Mouse (Mus musculus) spleen, adult 12 weeks (tissue): Measurements from ENCODE around the gene Nlrp10.

ENCODE experiments used
- DNase-seq: peaks from one replicate; pipeline ENCODE4 v3.0.0; 2022; ENCODE audit warnings: low spot score

Gene Nlrp10

GRCm38 (mm10) chr7:108929726-108930393, at the start of gene Nlrp10:
Gene Nlrp10 (minus strand): TSS chr7:108930178.
- no peak for DNase-seq

- no peak for DNase-seq
Observed at GRCm38 (mm10) chr7:108972273-108972672, 42.3 kb upstream of the Nlrp10 start.

DNA sequence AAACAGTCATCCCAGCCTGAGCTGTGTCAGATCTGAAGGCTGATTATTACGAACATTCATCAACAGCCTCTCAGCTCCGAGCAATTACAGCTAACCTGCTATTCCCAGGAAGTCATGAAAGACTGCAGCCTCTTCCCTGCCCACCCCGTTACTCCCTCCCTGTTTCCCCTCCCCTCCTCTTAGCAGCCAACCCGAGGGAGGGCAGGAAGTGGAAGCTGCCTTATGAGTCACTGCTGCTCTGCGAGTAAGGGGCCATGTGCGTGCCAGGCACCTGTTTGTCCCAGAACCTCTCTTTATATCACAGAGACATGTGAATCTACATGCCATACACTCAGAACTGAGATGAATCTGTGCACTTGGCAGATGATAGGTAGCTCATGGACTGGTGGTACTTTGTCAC, 38.2 kb upstream of the Nlrp10 start:
- DNase-seq, result no peak

GRCm38 (mm10) chr7:108966742-108967362, 36.9 kb upstream of the Nlrp10 start:
- DNase-seq, result no peak

DNA sequence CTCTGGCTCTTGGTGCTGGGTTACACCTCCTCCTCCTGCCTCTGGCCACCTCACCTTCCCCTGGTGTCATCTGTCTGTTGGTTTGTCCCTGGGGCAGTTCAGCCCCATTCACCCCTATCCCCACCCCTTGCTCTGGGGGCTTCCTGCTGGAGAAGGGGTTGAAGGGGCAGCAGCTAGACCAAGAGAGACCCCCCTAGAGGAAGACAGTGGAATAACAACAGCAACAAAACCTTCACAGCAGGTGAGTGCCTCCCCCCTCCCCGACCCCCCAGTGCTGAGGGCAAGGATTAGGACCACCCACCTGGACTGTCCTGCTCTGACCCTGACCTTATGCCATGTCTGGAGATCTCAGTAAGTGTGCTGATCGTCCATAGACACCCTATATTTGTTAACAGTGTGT, 36.0 kb upstream of the Nlrp10 start:
- DNase-seq, result no peak

- DNase-seq, result no peak
Observed at GRCm38 (mm10) chr7:108957734-108958133, 27.8 kb upstream of the Nlrp10 start.

DNA sequence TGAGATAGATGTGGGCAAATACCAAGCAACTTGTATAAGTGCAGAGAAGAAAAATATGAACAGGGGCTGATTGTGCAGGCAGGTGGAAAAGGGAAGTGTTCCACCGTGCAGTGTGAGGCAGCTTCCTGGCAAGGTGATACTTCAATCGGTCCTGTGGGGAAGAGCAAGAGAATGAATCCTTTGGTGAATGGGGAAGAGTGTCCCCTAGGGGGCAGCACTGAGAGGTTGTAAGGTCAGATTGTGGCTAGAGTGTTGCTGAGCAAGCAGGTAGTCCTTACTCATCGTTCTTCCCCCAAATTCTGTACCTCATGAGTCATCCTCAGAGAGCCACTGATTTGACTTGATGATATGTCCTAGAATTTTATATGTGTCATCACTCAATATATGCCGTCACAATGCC, 24.2 kb upstream of the Nlrp10 start:
- peak; percentile 14 for DNase-seq

- DNase-seq, result no peak
Observed at GRCm38 (mm10) chr7:108952801-108953200, 22.8 kb upstream of the Nlrp10 start.

GRCm38 (mm10) chr7:108950762-108951331, 20.9 kb upstream of the Nlrp10 start:
- no peak for DNase-seq

DNA sequence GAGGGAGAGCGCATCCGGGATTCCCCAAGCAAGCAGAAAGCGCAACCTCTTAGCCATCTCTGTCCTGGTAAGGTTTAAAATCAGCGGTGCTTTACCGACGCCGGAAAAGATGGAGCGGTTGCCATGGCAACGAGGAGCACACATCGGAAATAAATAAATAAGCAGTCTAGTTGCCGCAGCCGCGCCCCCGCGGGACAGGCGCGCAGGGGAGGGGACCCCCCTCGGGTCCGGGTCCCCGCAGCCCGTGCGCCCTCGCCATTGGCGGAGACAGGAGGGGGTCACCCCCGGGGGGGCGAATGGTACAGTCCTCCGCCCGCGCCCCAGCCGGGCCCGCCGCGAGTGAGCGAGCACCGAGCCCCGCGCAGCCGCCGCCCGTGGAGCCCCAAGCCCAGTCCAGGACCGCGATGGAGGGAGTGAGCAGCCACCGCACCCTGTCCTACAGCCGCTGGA, 20.4 kb upstream of the Nlrp10 start, which contains the start of gene Tub:
Tub (plus strand) TSS at position 27 of the 450 bp plus-strand sequence.
- DNase-seq, result peak; percentile 12

DNA sequence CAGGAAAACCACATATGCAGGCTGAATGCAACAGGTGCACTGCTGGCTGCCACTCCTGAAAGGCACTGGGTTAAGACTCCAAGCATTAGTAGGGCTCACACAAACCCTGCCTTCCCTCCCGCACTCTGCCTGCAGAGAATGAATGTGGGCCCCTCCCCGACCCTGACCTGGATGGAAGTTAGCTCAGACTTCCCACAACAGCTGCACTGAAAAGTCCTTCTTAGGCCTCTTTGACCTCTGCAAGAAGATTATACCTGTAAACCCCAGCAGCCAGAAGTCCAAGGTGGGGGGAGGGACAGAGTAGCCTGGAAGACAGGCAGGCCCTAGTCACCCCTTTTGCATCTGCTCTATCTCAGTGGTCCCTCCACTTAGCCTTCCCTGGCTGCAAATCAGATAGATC, 19.3 kb upstream of the Nlrp10 start:
- no peak for DNase-seq

- DNase-seq, result no peak
Observed at GRCm38 (mm10) chr7:108948611-108949010, 18.6 kb upstream of the Nlrp10 start.

GRCm38 (mm10) chr7:108944002-108944401, 14.0 kb upstream of the Nlrp10 start:
- no peak for DNase-seq

- no peak for DNase-seq
Observed at GRCm38 (mm10) chr7:108941466-108941865, 11.5 kb upstream of the Nlrp10 start.

DNA sequence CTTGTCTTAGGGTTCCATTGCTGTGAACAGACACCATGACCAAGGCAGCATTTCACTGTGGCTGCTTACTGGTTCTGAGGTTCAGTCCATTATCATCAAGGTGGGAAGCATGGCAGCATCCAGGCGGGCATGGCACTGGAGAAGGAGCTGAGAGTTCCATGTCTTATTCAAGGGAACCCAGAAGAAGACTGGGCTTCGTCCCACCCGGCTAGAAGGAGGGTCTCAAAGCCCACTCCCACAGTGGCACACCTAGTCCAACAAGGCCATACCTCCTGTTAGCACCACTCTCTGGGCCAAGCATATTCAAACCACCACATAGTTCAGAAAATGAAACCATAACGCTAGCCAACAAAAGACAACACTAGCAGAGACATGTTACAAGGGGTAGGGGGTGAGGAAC, 6.6 kb upstream of the Nlrp10 start:
- DNase-seq, result no peak

- DNase-seq, result no peak
Observed at GRCm38 (mm10) chr7:108935411-108935810, 5.4 kb upstream of the Nlrp10 start.

DNA sequence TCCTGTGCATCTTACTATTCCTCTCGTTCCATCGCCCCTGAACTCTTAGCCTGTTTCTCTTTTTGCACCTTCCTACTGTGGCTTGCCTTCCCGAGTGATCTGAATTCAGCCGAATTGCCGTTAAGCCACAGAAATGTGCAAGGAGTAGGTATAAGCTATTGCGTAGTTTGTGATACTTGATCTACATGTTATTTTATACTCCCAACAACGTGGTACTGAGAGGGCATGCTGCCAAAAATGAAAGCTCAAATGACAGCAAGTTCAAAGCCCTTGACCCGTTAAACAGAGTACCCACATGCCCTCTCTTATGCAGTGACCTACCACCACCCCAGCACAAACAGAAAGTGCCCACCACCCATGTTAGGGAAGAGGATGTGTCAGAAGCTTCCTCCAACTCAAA, 4.9 kb upstream of the Nlrp10 start:
- no peak for DNase-seq

DNA sequence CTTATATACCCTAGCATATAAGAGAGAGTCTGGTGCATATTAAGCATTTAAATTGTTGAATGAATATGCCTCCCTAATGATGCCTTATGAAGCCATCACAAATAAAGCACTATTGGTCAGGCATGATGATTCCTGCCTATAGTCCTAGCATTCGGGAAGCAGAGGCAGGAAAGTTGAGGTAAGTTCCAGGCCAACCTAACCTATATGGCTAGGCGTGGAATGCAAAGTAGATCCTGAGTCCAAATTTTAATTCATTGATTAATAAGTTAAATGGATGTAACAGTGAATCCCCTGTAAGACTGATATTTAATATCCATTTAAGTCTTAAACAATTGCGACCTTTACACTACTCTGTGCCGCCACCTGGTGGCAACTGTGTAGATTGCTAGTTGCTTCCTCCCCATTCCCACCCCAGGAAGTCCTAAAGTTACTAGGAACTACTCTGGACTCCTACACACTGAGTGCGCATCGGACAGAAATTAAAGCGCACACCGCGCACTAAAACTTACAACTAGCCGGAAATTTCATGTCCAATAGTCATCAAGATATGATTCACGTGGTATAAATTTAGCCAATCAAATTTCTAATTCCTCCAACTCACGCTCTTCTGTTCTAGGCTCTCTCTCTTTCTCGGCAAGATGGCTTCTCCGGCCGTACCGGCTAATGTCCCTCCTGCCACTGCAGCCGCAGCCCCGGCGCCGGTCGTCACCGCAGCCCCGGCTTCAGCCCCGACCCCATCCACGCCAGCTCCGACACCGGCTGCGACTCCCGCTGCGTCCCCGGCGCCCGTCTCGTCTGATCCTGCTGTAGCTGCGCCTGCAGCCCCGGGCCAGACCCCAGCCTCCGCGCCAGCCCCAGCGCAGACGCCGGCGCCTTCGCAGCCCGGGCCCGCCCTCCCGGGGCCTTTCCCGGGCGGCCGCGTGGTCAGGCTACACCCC, 4.1 kb upstream of the Nlrp10 start, which contains the start of gene Eif3f:
Eif3f (plus strand) TSS at position 624 of the 938 bp plus-strand sequence.
- peak; percentile 83 for DNase-seq

GRCm38 (mm10) chr7:108928280-108929188, 1.4 kb downstream of the Nlrp10 start:
- DNase-seq, result no peak

DNA sequence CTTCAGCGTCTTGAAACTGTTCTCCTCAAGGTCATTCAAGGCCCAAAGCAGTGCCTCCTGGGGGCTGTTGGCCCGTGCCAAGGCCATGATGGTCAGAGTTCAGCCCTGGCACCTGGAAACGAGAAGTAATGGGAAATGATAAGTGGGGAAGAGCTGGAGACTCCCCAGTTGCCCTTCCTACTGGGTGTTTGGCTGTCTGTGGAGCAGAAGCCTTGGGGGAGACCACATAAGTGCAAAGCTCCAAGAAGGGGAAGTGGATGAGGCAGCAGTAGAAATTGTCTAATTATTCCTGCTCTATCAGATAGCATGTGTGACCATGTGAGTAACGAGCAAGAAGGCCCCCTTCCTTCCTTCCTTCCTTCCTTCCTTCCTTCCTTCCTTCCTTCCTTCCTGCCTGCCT, 2.9 kb downstream of the Nlrp10 start:
- DNase-seq, result no peak

- no peak for DNase-seq
Observed at GRCm38 (mm10) chr7:108903969-108904368, 26.0 kb downstream of the Nlrp10 start.
